Mouse (Mus musculus): ENCODE measurements at regions not wholly inside any gene's neighbourhood (a gene's known extent, or its start where the extent isn't known, plus 50 kb on each side); places are given as distances from the start of the nearest gene placed in this dataset.

- 80% methylated on average over 12 of the region's 12 CpGs for WGBS
- no peak for DNase-seq (ENCODE audit: low spot score)
- no peak overlapping the region for H3K4me2 ChIP-seq (ENCODE audit: low read depth, low read length, poor library complexity, severe bottlenecking)
Observed at GRCm38 (mm10) chr17:47174748-47175215, 164.4 kb upstream of the Ubr2 start.

GRCm38 (mm10) chr17:47171801-47172200 is 161.4 kb upstream of the Ubr2 start:
- DNase-seq (ENCODE audit: low spot score) (no peak), ATAC-seq (ENCODE audit: low FRiP score) (no peak)
- 87% methylated on average over 5 of the region's 5 CpGs for WGBS
- Histone ChIP-seq H3K27ac (ENCODE audit: low read depth, low read length) (no peak overlapping the region), H3K9me3 (ENCODE audit: low read length) (no peaks in the 10 kb centered on the region), H3K9ac (replicated peaks; ENCODE audit: low read length, poor library complexity, severe bottlenecking) (no peak overlapping the region), H3K4me1 (ENCODE audit: insufficient read depth, low read length) (0 out of 2 replicates have a peak, but pooled peaks cover 6% of the 10 kb centered on the region), H3K36me3 (ENCODE audit: insufficient read depth, low read length) (no peaks in the 10 kb centered on the region), H3K27me3 (ENCODE audit: insufficient read depth, low read length) (no peaks in the 10 kb centered on the region), H3K4me3 (ENCODE audit: low read depth, low read length) (no peak overlapping the region), H3K4me2 (ENCODE audit: low read depth, low read length, poor library complexity, severe bottlenecking) (no peak overlapping the region)
- TF ChIP-seq CTCF (IDR thresholded peaks at IDR 0.05) = no peak

More at GRCm38 (mm10) chr17:47174748-47175215, 164.4 kb upstream of the Ubr2 start:
- Histone ChIP-seq H3K4me3 (ENCODE audit: low read depth, low read length) (no peak overlapping the region), H3K9ac (replicated peaks; ENCODE audit: low read length, poor library complexity, severe bottlenecking) (no peak overlapping the region), H3K27ac (ENCODE audit: low read depth, low read length) (no peak overlapping the region), H3K36me3 (ENCODE audit: insufficient read depth, low read length) (no peaks in the 10 kb centered on the region), H3K4me1 (ENCODE audit: insufficient read depth, low read length) (peaks cover 4% of the 10 kb centered on the region), H3K27me3 (ENCODE audit: insufficient read depth, low read length) (no peaks in the 10 kb centered on the region), H3K9me3 (ENCODE audit: low read length) (no peaks in the 10 kb centered on the region)
- ATAC-seq (ENCODE audit: low FRiP score) = no peak
- no peak for TF ChIP-seq CTCF (IDR thresholded peaks at IDR 0.05)

GRCm38 (mm10) chr17:47170978-47171593 is 160.7 kb upstream of the Ubr2 start:
- 92% methylated on average over 13 of the region's 13 CpGs for WGBS
- TF ChIP-seq CTCF (IDR thresholded peaks at IDR 0.05) = no peak
- H3K9me3 ChIP-seq (ENCODE audit: low read length) = no peaks in the 10 kb centered on the region

GRCm38 (mm10) chr17:47168105-47168504 is 157.7 kb upstream of the Ubr2 start:
- TF ChIP-seq CTCF (IDR thresholded peaks at IDR 0.05) = no peak
- Histone ChIP-seq H3K36me3 (ENCODE audit: insufficient read depth, low read length) (no peaks in the 10 kb centered on the region), H3K4me3 (ENCODE audit: low read depth, low read length) (no peak overlapping the region), H3K4me2 (ENCODE audit: low read depth, low read length, poor library complexity, severe bottlenecking) (no peak overlapping the region), H3K27me3 (ENCODE audit: insufficient read depth, low read length) (no peaks in the 10 kb centered on the region), H3K9me3 (ENCODE audit: low read length) (no peaks in the 10 kb centered on the region), H3K27ac (ENCODE audit: low read depth, low read length) (no peak overlapping the region), H3K4me1 (ENCODE audit: insufficient read depth, low read length) (0 out of 2 replicates have a peak, but pooled peaks cover 6% of the 10 kb centered on the region), H3K9ac (replicated peaks; ENCODE audit: low read length, poor library complexity, severe bottlenecking) (no peak overlapping the region)
- 63% methylated on average over 8 of the region's 8 CpGs for WGBS
- ATAC-seq (ENCODE audit: low FRiP score) (no peak), DNase-seq (ENCODE audit: low spot score) (no peak)

More at GRCm38 (mm10) chr17:47170978-47171593, 160.7 kb upstream of the Ubr2 start:
- Histone ChIP-seq H3K4me1 (ENCODE audit: insufficient read depth, low read length) (0 out of 2 replicates have a peak, but pooled peaks cover 6% of the 10 kb centered on the region), H3K27me3 (ENCODE audit: insufficient read depth, low read length) (no peaks in the 10 kb centered on the region), H3K4me2 (ENCODE audit: low read depth, low read length, poor library complexity, severe bottlenecking) (no peak overlapping the region), H3K9ac (replicated peaks; ENCODE audit: low read length, poor library complexity, severe bottlenecking) (no peak overlapping the region), H3K36me3 (ENCODE audit: insufficient read depth, low read length) (no peaks in the 10 kb centered on the region), H3K4me3 (ENCODE audit: low read depth, low read length) (no peak overlapping the region), H3K27ac (ENCODE audit: low read depth, low read length) (no peak overlapping the region)
- no peak for DNase-seq (ENCODE audit: low spot score)
- ATAC-seq (ENCODE audit: low FRiP score) = no peak

DNA sequence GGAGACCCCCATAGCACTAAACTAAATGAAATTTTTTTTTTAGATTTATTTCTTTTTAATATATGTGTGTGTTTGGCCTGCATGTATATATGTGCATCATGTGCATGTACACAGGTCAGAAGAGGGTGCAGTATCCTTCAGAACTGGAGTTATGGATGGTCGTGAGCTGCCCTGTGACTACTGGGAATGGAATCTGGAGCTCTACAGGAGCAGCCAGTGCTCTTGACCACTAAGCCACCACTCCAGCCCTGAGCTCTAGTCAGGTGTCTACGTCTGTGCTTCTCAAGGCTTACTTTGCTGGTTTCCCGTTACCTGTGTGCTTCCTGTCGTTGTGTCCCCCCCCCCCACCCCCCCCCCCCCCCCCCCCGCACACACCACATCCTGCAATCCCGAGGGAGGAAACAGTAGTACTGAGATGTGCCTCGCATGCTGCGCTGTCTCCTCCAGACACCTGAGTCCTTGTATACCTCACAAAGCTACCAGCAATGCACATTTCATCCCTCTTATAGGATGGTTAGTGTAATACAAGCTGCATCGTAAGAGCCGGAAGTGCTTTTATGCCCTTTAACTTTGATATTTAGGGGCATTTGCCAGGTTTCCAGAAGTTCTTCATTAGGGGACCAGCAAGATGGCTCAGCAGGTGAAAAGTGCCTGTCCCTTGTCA is 153.5 kb upstream of the Ubr2 start:
- H3K4me2 ChIP-seq (ENCODE audit: low read depth, low read length, poor library complexity, severe bottlenecking) = no peak overlapping the region
- WGBS = 77% methylated on average over 6 of the region's 10 CpGs
- no peak overlapping the region for H3K4me3 ChIP-seq (ENCODE audit: low read depth, low read length)
- no peaks in the 10 kb centered on the region for H3K27me3 ChIP-seq (ENCODE audit: insufficient read depth, low read length)
- H3K9me3 ChIP-seq (ENCODE audit: low read length) = no peaks in the 10 kb centered on the region
- H3K9ac ChIP-seq (replicated peaks; ENCODE audit: low read length, poor library complexity, severe bottlenecking) = no peak overlapping the region
- 0 out of 2 replicates have a peak, but pooled peaks cover 6% of the 10 kb centered on the region for H3K4me1 ChIP-seq (ENCODE audit: insufficient read depth, low read length)
- H3K27ac ChIP-seq (ENCODE audit: low read depth, low read length) = no peak overlapping the region
- ATAC-seq (ENCODE audit: low FRiP score) (no peak), DNase-seq (ENCODE audit: low spot score) (no peak)
- no peaks in the 10 kb centered on the region for H3K36me3 ChIP-seq (ENCODE audit: insufficient read depth, low read length)
- TF ChIP-seq CTCF (IDR thresholded peaks at IDR 0.05) = no peak

- Histone ChIP-seq H3K9me3 (ENCODE audit: low read length) (no peaks in the 10 kb centered on the region), H3K4me2 (ENCODE audit: low read depth, low read length, poor library complexity, severe bottlenecking) (no peak overlapping the region), H3K27ac (ENCODE audit: low read depth, low read length) (no peak overlapping the region), H3K4me3 (ENCODE audit: low read depth, low read length) (no peak overlapping the region), H3K9ac (replicated peaks; ENCODE audit: low read length, poor library complexity, severe bottlenecking) (no peak overlapping the region), H3K4me1 (ENCODE audit: insufficient read depth, low read length) (no peaks in the 10 kb centered on the region), H3K27me3 (ENCODE audit: insufficient read depth, low read length) (no peaks in the 10 kb centered on the region), H3K36me3 (ENCODE audit: insufficient read depth, low read length) (no peaks in the 10 kb centered on the region)
- WGBS = 64% methylated on average over 2 of the region's 2 CpGs
- ATAC-seq (ENCODE audit: low FRiP score) (no peak), DNase-seq (ENCODE audit: low spot score) (no peak)
- TF ChIP-seq CTCF (IDR thresholded peaks at IDR 0.05) = no peak
Observed at GRCm38 (mm10) chr17:47162459-47162858, 152.1 kb upstream of the Ubr2 start.
